Mouse (Mus musculus) thymus, adult 2 months (tissue): ENCODE measurements at regions not wholly inside any gene's neighbourhood (a gene's known extent, or its start where the extent isn't known, plus 50 kb on each side); places are given as distances from the start of the nearest gene placed in this dataset.

ENCODE experiments used
- DNase-seq: peaks from one replicate; pipeline ENCODE4 v3.0.0; 2021
- H3K27ac ChIP-seq: fragments of 200-500 bp; 2 replicates; pipeline ENCODE4 v1.5.1; 2012; ENCODE audit warnings: low read length, control low read depth; ENCODE audit not compliant: control insufficient read depth, insufficient read depth
- H3K27me3 ChIP-seq: fragments of 200-500 bp; 2 replicates; pipeline ENCODE4 v1.6.1; 2012; ENCODE audit warnings: mild to moderate bottlenecking, low read length, moderate library complexity, mixed read lengths; ENCODE audit not compliant: control insufficient read depth, insufficient read depth
- H3K36me3 ChIP-seq: fragments of 200-500 bp; 2 replicates; pipeline ENCODE4 v1.6.1; 2012; ENCODE audit warnings: mild to moderate bottlenecking, low read length, moderate library complexity; ENCODE audit not compliant: control insufficient read depth, insufficient read depth
- H3K4me1 ChIP-seq: fragments of 200-500 bp; replicated peaks from 2 replicates; pipeline ENCODE4 v1.6.1; 2012; ENCODE audit warnings: low read length; ENCODE audit not compliant: control insufficient read depth, insufficient read depth
- H3K4me3 ChIP-seq: fragments of 200-500 bp; 2 replicates; pipeline ENCODE4 v1.5.1; 2012; ENCODE audit warnings: mild to moderate bottlenecking, low read length, control low read depth, moderate library complexity; ENCODE audit not compliant: control insufficient read depth, insufficient read depth
- CTCF ChIP-seq: fragments of 200-500 bp; IDR thresholded peaks from 2 replicates; pipeline ENCODE4 v1.5.1; 2012; ENCODE audit warnings: mild to moderate bottlenecking, control low read depth, low read length, moderate library complexity, borderline replicate concordance; ENCODE audit not compliant: control insufficient read depth, poor library complexity, insufficient read depth; ENCODE audit errors: extremely low read depth
- POLR2A ChIP-seq: fragments of 200-500 bp; IDR thresholded peaks from 2 replicates; pipeline ENCODE4 v1.6.1; 2012; ENCODE audit warnings: mild to moderate bottlenecking, low read length, control low read depth, moderate library complexity; ENCODE audit not compliant: control insufficient read depth, poor library complexity, insufficient read depth; ENCODE audit errors: extremely low read depth
- WGBS: fragments of 180-500 bp; shearing (Covaris S2); methylation state at CpG from one replicate; pipeline ENCODE4 v1.1.7; 2018; 5-methylcytosine and 5-hydroxymethylcytosine counted together

- no peaks in the 10 kb centered on the region for H3K36me3 ChIP-seq
- H3K27ac ChIP-seq = peak overlapping the region; percentile 23
- H3K27me3 ChIP-seq = no peaks in the 10 kb centered on the region
- 15% methylated on average over 14 of the region's 14 CpGs for WGBS
- no peak overlapping the region for H3K4me3 ChIP-seq
- peak; percentile 52 for DNase-seq
- TF ChIP-seq POLR2A = no peak
- TF ChIP-seq CTCF = no peak
- peaks cover 38% of the 10 kb centered on the region for H3K4me1 ChIP-seq
Measured at GRCm38 (mm10) chr16:95929700-95930435, 60.9 kb downstream of the Psmg1 start.

- peak overlapping the region; percentile 23; the same call in 1 of the 2 replicates for H3K27ac ChIP-seq
- H3K4me1 ChIP-seq = peaks cover 39% of the 10 kb centered on the region
- no peak for DNase-seq
- no peak overlapping the region for H3K4me3 ChIP-seq
- TF ChIP-seq POLR2A = no peak
- TF ChIP-seq CTCF = no peak
- H3K36me3 ChIP-seq = no peaks in the 10 kb centered on the region
- H3K27me3 ChIP-seq = no peaks in the 10 kb centered on the region
- WGBS = 91% methylated on average over 18 of the region's 18 CpGs
Measured at GRCm38 (mm10) chr16:95928290-95929260, 62.2 kb downstream of the Psmg1 start.

- no peak overlapping the region for H3K4me3 ChIP-seq
- H3K36me3 ChIP-seq = no peaks in the 10 kb centered on the region
- no peak for DNase-seq
- TF ChIP-seq POLR2A (no peak), CTCF (no peak)
- H3K27ac ChIP-seq = no peak overlapping the region
- H3K4me1 ChIP-seq = peaks cover 39% of the 10 kb centered on the region
- no peaks in the 10 kb centered on the region for H3K27me3 ChIP-seq
- WGBS = 93% methylated on average over 6 of the region's 6 CpGs
Measured at GRCm38 (mm10) chr16:95926558-95926957, 64.2 kb downstream of the Psmg1 start.

- WGBS = 88% methylated on average over 8 of the region's 8 CpGs
- peaks cover 28% of the 10 kb centered on the region for H3K4me1 ChIP-seq
- DNase-seq = no peak
- H3K27me3 ChIP-seq = no peaks in the 10 kb centered on the region
- no peaks in the 10 kb centered on the region for H3K36me3 ChIP-seq
- TF ChIP-seq POLR2A = no peak
- no peak for TF ChIP-seq CTCF
- H3K27ac ChIP-seq = no peak overlapping the region
- no peak overlapping the region for H3K4me3 ChIP-seq
Measured at GRCm38 (mm10) chr16:95924716-95925115, 66.0 kb downstream of the Psmg1 start.

- no peaks in the 10 kb centered on the region for H3K27me3 ChIP-seq
- H3K4me3 ChIP-seq = no peak overlapping the region
- TF ChIP-seq CTCF = no peak
- no peak for TF ChIP-seq POLR2A
- H3K27ac ChIP-seq = no peak overlapping the region
- WGBS = 90% methylated on average over 7 of the region's 7 CpGs
- peaks cover 21% of the 10 kb centered on the region for H3K4me1 ChIP-seq
- H3K36me3 ChIP-seq = no peaks in the 10 kb centered on the region
- DNase-seq = no peak
Measured at GRCm38 (mm10) chr16:95923991-95924390, 66.8 kb downstream of the Psmg1 start.

GRCm38 (mm10) chr16:95922369-95922934 is 68.3 kb downstream of the Psmg1 start:
- TF ChIP-seq POLR2A (no peak), CTCF (no peak)
- DNase-seq = no peak
- H3K4me3 ChIP-seq = no peak overlapping the region
- 97% methylated on average over 9 of the region's 9 CpGs for WGBS
- no peak overlapping the region for H3K27ac ChIP-seq
- peaks cover 27% of the 10 kb centered on the region for H3K4me1 ChIP-seq
- no peaks in the 10 kb centered on the region for H3K36me3 ChIP-seq
- H3K27me3 ChIP-seq = no peaks in the 10 kb centered on the region
